Mouse (Mus musculus): ENCODE measurements around the gene Ifi27. TPM values are rescaled to one million over a fixed set of nuclear protein-coding genes. Genes with fewer than 3 reads are reported as not detected.

Gene Ifi27
- 81.2 and 96.7 TPM in 2 replicates for total RNA-seq (2023)

GRCm38 (mm10) chr12:103433986-103434731 lies at the start of gene Ifi27:
Gene Ifi27 (plus strand): TSS chr12:103434211.

GRCm38 (mm10) chr12:103388505-103389347 lies 45.3 kb upstream of the Ifi27 start, which contains the start of gene Otub2:
Gene Otub2 (plus strand): TSS chr12:103388682.

GRCm38 (mm10) chr12:103407720-103408119 lies 26.3 kb upstream of the Ifi27 start, which contains the start of gene 9330161L09Rik:
Gene 9330161L09Rik (minus strand): TSS chr12:103407820.

GRCm38 (mm10) chr12:103425729-103426470 lies 8.1 kb upstream of the Ifi27 start, which contains the start of gene Ddx24:
Gene Ddx24 (minus strand): TSS chr12:103425830.

GRCm38 (mm10) chr12:103443524-103443923 lies 9.5 kb downstream of the Ifi27 start, which contains the start of gene Ifi27l2a:
Gene Ifi27l2a (minus strand): TSS chr12:103443680.

GRCm38 (mm10) chr12:103457140-103457539 lies 23.1 kb downstream of the Ifi27 start, which contains the start of gene Ifi27l2b:
Gene Ifi27l2b (minus strand): TSS chr12:103457223.

Other genes with a start within 250 kb of the Ifi27 start
- gene Prima1, start 192.1 kb upstream of the Ifi27 start, total RNA-seq (2023), result not detected in 2 replicates
- not detected in 2 replicates for gene Fam181a, start 123.2 kb upstream of the Ifi27 start, total RNA-seq (2023)
- gene Asb2, start 78.2 kb upstream of the Ifi27 start, total RNA-seq (2023), result 0.16 TPM in 1 of 2 replicates, not detected in the other
- 0.82 and 0.85 TPM in 2 replicates for gene Otub2, start 45.5 kb upstream of the Ifi27 start, total RNA-seq (2023)
- 4.9 and 5.0 TPM in 2 replicates for gene 9330161L09Rik, start 26.4 kb upstream of the Ifi27 start, total RNA-seq (2023)
- 79.5 and 108 TPM in 2 replicates for gene Ddx24, start 8.4 kb upstream of the Ifi27 start, total RNA-seq (2023)
- 51.4 and 140 TPM in 2 replicates for gene Ifi27l2a, start 9.5 kb downstream of the Ifi27 start, total RNA-seq (2023)
- gene Ifi27l2b, start 23.0 kb downstream of the Ifi27 start, total RNA-seq (2023), result not detected in 2 replicates
- 0.44 TPM in 1 of 2 replicates, not detected in the other for gene Ppp4r4, start 98.1 kb downstream of the Ifi27 start, total RNA-seq (2023)
- gene Serpina10, start 197.2 kb downstream of the Ifi27 start, total RNA-seq (2023), result 0.13 TPM in 1 of 2 replicates, not detected in the other
- not detected in 2 replicates for gene Serpina6, start 223.0 kb downstream of the Ifi27 start, total RNA-seq (2023)
- not detected in 2 replicates for gene Serpina16, start 241.9 kb downstream of the Ifi27 start, total RNA-seq (2023)

Measured in neutrophil, adult 65 days (primary cell).